Mouse (Mus musculus): Measurements from ENCODE around the gene Mok. TPM values are rescaled to one million over a fixed set of nuclear protein-coding genes. Genes with fewer than 3 reads are reported as not detected.

Mok gene
- polyA plus RNA-seq, 1 experiment from 2014 or later: 2.1 TPM

DNA sequence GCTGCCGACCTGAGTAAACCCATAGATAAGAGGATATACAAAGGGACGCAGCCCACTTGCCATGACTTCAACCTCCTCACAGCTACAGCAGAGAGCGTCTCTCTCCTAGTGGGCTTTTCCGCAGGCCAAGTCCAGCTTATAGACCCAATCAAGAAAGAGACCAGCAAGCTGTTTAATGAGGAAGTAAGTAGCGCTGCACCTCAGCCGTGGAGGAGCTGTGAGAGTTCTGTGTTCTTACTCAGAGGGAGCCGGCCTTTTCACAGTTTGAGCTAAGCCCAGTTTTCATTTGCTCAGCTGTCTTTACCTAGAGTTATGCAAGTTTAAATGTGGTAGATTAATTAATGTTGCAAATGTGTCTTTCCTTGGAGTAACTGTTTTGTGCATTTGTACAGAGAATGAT is 61.4 kb downstream of the Mok start:
- Histone ChIP-seq H3K4me3 (ENCODE audit: low read depth, low read length) (no peak overlapping the region), H3K27ac (ENCODE audit: low read depth, low read length) (no peak overlapping the region), H3K9me3 (ENCODE audit: control insufficient read depth, low read length) (no peaks in the 10 kb centered on the region), H3K4me2 (no peak overlapping the region), H3K9ac (ENCODE audit: low read depth, low read length) (no peak overlapping the region), H3K27me3 (replicated peaks; ENCODE audit: control insufficient read depth, insufficient read depth, low read length) (no peaks in the 10 kb centered on the region), H3K4me1 (replicated peaks; ENCODE audit: control insufficient read depth, insufficient read depth, low read length) (peaks cover 24% of the 10 kb centered on the region), H3K36me3 (ENCODE audit: control insufficient read depth, insufficient read depth, low read length) (no peaks in the 10 kb centered on the region; the same call in 1 of the 2 replicates)
- DNase-seq (ENCODE audit: low spot score) (no peak), ATAC-seq (replicated peaks; ENCODE audit: low FRiP score) (no peak)
- WGBS: 66% methylated on average over 7 of the region's 7 CpGs

DNA sequence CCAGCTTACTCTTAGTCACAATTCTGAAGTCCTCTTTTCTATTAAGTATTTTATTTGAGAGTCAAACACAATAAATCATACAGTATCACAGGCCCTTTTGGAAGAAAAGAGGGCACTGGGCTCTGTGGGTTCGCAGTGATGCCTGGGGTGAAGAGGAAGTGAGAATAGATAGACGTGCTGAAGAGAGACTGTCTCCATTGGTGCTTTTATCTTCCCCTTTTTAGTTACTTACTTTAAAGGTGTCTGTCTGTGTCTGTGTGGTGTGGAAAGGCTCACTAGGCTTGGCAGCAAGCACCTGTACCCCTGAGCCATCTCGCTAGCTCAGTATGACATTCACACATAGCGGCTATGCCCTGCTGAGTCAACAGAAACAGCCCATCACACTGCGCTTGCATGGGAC is 62.9 kb downstream of the Mok start:
- H3K9ac ChIP-seq (ENCODE audit: low read depth, low read length): no peak overlapping the region
- peaks cover 24% of the 10 kb centered on the region for H3K4me1 ChIP-seq (replicated peaks; ENCODE audit: control insufficient read depth, insufficient read depth, low read length)
- H3K27ac ChIP-seq (ENCODE audit: low read depth, low read length): no peak overlapping the region
- H3K27me3 ChIP-seq (replicated peaks; ENCODE audit: control insufficient read depth, insufficient read depth, low read length): no peaks in the 10 kb centered on the region
- no peak overlapping the region for H3K4me3 ChIP-seq (ENCODE audit: low read depth, low read length)
- H3K9me3 ChIP-seq (ENCODE audit: control insufficient read depth, low read length): no peaks in the 10 kb centered on the region
- no peak overlapping the region for H3K4me2 ChIP-seq
- no peaks in the 10 kb centered on the region; the same call in 1 of the 2 replicates for H3K36me3 ChIP-seq (ENCODE audit: control insufficient read depth, insufficient read depth, low read length)
- no peak for DNase-seq (ENCODE audit: low spot score)
- ATAC-seq (replicated peaks; ENCODE audit: low FRiP score): no peak
- 70% methylated on average over 5 of the region's 5 CpGs for WGBS

DNA sequence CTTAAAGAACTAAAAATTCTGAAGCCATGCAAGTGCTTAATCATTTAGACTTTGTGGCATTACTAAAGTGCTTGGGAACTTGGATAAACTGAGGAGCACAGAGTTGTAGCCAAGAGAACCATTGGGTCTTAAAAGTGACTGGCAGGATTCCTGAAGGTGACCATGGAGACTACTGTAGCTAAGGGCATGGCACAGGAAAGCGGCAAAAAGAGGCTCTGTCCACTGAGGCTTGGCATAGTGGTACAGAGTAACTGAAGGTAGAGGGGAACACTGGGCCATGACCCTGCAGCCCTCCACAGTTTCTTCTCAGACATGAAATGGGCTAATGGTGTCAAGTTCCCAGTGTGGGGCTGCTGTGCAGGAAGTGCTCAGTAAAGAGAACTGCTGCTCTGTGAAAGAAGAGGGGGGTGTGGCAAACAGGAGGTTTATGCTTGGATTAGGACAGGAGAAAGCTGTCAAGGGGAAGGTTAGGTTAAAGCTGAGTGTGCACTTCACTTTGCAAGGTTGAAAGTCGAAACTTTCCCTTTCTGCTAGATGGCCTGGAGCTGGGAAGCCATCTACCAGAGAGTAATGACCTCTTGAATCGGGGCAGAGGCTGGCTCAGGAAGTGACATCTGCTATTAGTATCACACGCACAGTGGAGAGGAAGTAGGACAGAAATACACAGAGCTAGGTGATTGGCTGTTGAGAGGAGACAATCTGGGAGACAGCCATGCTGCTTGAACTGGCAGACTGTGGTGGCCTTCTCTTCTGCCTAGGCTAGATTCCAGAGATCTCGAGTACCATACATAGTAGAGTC is 64.9 kb downstream of the Mok start:
- Histone ChIP-seq H3K9ac (ENCODE audit: low read depth, low read length) (no peak overlapping the region), H3K27me3 (replicated peaks; ENCODE audit: control insufficient read depth, insufficient read depth, low read length) (no peaks in the 10 kb centered on the region), H3K27ac (ENCODE audit: low read depth, low read length) (no peak overlapping the region), H3K4me2 (no peak overlapping the region), H3K36me3 (ENCODE audit: control insufficient read depth, insufficient read depth, low read length) (no peaks in the 10 kb centered on the region; the same call in 1 of the 2 replicates), H3K9me3 (ENCODE audit: control insufficient read depth, low read length) (no peaks in the 10 kb centered on the region), H3K4me3 (ENCODE audit: low read depth, low read length) (no peak overlapping the region), H3K4me1 (replicated peaks; ENCODE audit: control insufficient read depth, insufficient read depth, low read length) (peaks cover 16% of the 10 kb centered on the region)
- DNase-seq (ENCODE audit: low spot score) (no peak), ATAC-seq (replicated peaks; ENCODE audit: low FRiP score) (no peak; the same call in 1 of the 2 replicates)
- WGBS: 61% methylated on average over 5 of the region's 5 CpGs

DNA sequence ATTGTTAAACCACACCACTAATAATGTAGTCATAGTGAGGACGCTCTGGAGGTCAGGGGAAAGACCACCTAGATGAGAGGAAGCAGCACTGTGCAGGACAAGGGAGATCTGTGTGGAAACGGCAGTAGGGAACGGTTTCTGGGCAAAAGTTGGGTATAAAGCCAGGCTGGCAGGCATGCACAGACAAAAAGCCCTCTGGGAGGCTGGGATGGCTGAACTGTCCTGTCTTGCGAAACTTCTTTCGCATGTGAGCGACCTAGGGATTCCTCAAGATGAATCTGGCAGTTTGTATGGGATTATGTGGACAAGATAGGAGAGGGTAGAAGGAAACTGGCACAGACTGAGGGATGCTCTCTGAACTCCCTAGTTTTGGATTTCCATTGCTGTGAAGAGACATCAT is 68.8 kb downstream of the Mok start:
- no peak overlapping the region for H3K4me2 ChIP-seq
- no peak overlapping the region for H3K9ac ChIP-seq (ENCODE audit: low read depth, low read length)
- no peak for ATAC-seq (replicated peaks; ENCODE audit: low FRiP score)
- no peaks in the 10 kb centered on the region for H3K36me3 ChIP-seq (ENCODE audit: control insufficient read depth, insufficient read depth, low read length)
- DNase-seq (ENCODE audit: low spot score): no peak
- no peaks in the 10 kb centered on the region for H3K9me3 ChIP-seq (ENCODE audit: control insufficient read depth, low read length)
- 90% methylated on average over 6 of the region's 6 CpGs for WGBS
- H3K4me3 ChIP-seq (ENCODE audit: low read depth, low read length): no peak overlapping the region
- no peak overlapping the region for H3K27ac ChIP-seq (ENCODE audit: low read depth, low read length)
- H3K4me1 ChIP-seq (replicated peaks; ENCODE audit: control insufficient read depth, insufficient read depth, low read length): peaks cover 13% of the 10 kb centered on the region
- no peaks in the 10 kb centered on the region for H3K27me3 ChIP-seq (replicated peaks; ENCODE audit: control insufficient read depth, insufficient read depth, low read length)

DNA sequence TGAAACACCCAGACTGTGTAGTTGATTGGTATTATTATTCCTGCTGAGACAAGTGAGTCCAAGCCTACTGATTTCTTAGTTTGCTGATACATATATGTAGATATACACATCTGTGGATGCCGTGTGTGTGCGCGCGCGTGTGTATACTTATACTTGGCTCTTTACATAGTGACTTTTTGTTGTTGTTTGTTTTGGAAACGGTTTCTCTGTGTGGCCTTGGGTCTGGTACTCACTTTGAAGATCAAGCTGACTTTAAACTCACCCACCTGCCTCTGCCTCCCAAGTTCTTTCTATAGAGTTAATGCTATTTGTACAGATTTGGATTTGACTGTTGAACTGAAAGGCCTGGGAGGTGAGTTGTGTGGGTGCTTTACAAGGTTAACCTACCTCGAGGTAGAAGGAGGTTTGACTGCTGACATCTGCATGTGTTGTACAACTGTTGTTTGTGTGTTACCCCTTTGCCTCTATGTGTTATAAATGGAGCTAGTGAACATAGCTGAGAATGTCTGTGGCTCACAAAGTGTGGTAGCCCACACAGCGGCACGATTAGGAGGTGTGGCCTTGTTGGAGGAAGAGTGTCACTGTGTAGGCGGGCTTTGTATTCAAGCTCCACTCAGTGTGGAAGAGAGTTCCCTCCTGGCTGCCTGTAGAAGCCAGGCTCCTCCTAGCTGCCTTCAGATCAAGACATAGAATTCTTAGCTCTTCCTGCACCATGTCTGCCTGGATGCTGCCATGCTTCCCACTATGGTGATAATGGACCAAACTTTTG is 70.1 kb downstream of the Mok start:
- H3K9me3 ChIP-seq (ENCODE audit: control insufficient read depth, low read length): no peaks in the 10 kb centered on the region
- no peak overlapping the region for H3K27ac ChIP-seq (ENCODE audit: low read depth, low read length)
- peak; percentile 39; the same call in 1 of the 2 replicates for ATAC-seq (replicated peaks; ENCODE audit: low FRiP score)
- H3K4me2 ChIP-seq: no peak overlapping the region
- 77% methylated on average over 10 of the region's 10 CpGs for WGBS
- H3K9ac ChIP-seq (ENCODE audit: low read depth, low read length): no peak overlapping the region
- H3K27me3 ChIP-seq (replicated peaks; ENCODE audit: control insufficient read depth, insufficient read depth, low read length): no peaks in the 10 kb centered on the region
- no peaks in the 10 kb centered on the region for H3K36me3 ChIP-seq (ENCODE audit: control insufficient read depth, insufficient read depth, low read length)
- DNase-seq (ENCODE audit: low spot score): no peak
- peaks cover 11% of the 10 kb centered on the region for H3K4me1 ChIP-seq (replicated peaks; ENCODE audit: control insufficient read depth, insufficient read depth, low read length)
- H3K4me3 ChIP-seq (ENCODE audit: low read depth, low read length): no peak overlapping the region

DNA sequence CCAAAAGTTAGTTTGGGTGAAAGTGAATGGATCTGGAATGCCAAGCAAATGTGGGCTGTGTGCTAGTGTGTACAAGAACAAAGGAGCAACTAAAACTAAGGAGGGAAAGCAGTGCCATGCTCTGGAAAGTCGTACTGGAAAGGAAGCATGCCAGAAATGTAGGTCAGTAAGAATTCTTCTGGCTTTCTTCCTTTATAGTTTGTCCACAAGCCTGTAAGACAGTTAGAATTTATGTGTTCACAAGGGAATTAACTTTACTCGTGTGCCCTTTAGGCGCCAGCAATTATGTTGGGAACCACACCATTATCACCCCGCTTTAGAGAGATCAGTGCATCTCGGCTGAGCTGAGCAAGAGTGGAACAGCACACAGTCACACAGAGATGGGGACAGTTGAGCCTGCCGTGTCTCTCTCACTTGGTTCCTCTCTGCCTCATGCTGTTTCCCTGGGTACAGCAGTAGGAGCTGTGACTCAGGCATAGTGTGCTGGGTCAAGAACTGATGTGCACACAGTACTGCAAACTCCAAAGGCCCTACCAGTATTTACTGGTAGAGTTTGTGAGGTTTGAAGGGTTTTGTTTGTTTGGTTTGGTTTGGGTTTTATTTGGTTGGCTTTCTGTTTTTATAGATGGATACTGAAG is 71.0 kb downstream of the Mok start:
- ATAC-seq (replicated peaks; ENCODE audit: low FRiP score) (no peak), DNase-seq (ENCODE audit: low spot score) (no peak)
- Histone ChIP-seq H3K4me1 (replicated peaks; ENCODE audit: control insufficient read depth, insufficient read depth, low read length) (peaks cover 8% of the 10 kb centered on the region; the same call in 1 of the 2 replicates), H3K27ac (ENCODE audit: low read depth, low read length) (no peak overlapping the region), H3K9me3 (ENCODE audit: control insufficient read depth, low read length) (no peaks in the 10 kb centered on the region), H3K9ac (ENCODE audit: low read depth, low read length) (0 out of 2 replicates have a peak overlapping the region, but pooled peaks have one; percentile 12), H3K27me3 (replicated peaks; ENCODE audit: control insufficient read depth, insufficient read depth, low read length) (no peaks in the 10 kb centered on the region), H3K4me3 (ENCODE audit: low read depth, low read length) (no peak overlapping the region), H3K36me3 (ENCODE audit: control insufficient read depth, insufficient read depth, low read length) (no peaks in the 10 kb centered on the region), H3K4me2 (no peak overlapping the region)
- WGBS: 72% methylated on average over 6 of the region's 6 CpGs

DNA sequence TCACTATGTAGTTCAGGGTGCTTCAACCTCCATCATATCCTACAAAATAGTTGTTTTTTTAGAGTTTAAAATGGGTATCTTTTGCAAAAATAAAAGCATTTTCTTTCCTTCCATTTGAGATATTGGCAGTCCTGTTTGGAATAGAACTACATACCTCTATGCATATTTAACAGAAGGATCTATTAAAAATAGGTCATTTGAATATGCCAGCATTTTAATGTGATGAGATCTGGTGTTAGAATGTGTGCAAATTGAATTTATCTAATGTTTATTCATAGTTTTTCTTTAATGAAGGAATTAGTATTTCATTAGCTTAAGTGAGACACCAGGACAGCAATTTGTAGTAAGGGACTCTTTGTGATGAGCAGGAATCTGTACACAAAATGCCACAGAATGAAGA is 72.2 kb downstream of the Mok start:
- ATAC-seq (replicated peaks; ENCODE audit: low FRiP score) (no peak), DNase-seq (ENCODE audit: low spot score) (no peak)
- Histone ChIP-seq H3K4me2 (no peak overlapping the region), H3K9ac (ENCODE audit: low read depth, low read length) (no peak overlapping the region), H3K4me1 (replicated peaks; ENCODE audit: control insufficient read depth, insufficient read depth, low read length) (peaks cover 8% of the 10 kb centered on the region; the same call in 1 of the 2 replicates), H3K36me3 (ENCODE audit: control insufficient read depth, insufficient read depth, low read length) (no peaks in the 10 kb centered on the region), H3K9me3 (ENCODE audit: control insufficient read depth, low read length) (no peaks in the 10 kb centered on the region), H3K27me3 (replicated peaks; ENCODE audit: control insufficient read depth, insufficient read depth, low read length) (no peaks in the 10 kb centered on the region), H3K4me3 (ENCODE audit: low read depth, low read length) (no peak overlapping the region), H3K27ac (ENCODE audit: low read depth, low read length) (no peak overlapping the region)

DNA sequence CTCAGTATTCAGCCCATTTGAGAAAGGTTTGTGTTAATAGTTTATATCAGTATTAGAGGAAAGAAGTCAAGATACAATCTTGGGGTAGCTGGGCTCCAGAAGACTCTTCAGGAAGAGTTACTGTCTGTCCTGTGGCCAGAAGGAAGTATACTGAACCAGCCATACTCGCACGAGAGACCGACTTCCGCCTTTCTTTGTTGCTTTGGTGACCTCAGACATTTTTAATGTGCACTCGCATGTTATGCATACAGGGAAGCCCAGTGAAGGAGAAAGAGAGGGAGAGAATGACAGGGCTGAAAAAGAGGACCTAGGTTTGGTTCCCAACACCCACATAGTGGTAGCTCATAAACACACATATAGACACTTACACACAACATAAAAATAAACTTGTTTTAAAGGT is 76.2 kb downstream of the Mok start:
- Histone ChIP-seq H3K27me3 (replicated peaks; ENCODE audit: control insufficient read depth, insufficient read depth, low read length) (no peaks in the 10 kb centered on the region), H3K4me3 (ENCODE audit: low read depth, low read length) (no peak overlapping the region), H3K27ac (ENCODE audit: low read depth, low read length) (no peak overlapping the region; the same call in 1 of the 2 replicates), H3K9ac (ENCODE audit: low read depth, low read length) (no peak overlapping the region), H3K4me1 (replicated peaks; ENCODE audit: control insufficient read depth, insufficient read depth, low read length) (peaks cover 6% of the 10 kb centered on the region; the same call in 1 of the 2 replicates), H3K36me3 (ENCODE audit: control insufficient read depth, insufficient read depth, low read length) (no peaks in the 10 kb centered on the region), H3K9me3 (ENCODE audit: control insufficient read depth, low read length) (no peaks in the 10 kb centered on the region), H3K4me2 (no peak overlapping the region)
- no peak for ATAC-seq (replicated peaks; ENCODE audit: low FRiP score)
- no peak for DNase-seq (ENCODE audit: low spot score)
- 45% methylated on average over 5 of the region's 5 CpGs for WGBS
